Mouse (Mus musculus) embryonic fibroblast, embryonic 13.5 days (primary cell): Measurements from ENCODE around the gene Zfp28.

Source experiments
- CTCF ChIP-seq: IDR thresholded peaks from 2 replicates; pipeline ENCODE4 v1.5.1; 2011; ENCODE audit warnings: mild to moderate bottlenecking, control low read depth, low read length, moderate library complexity, borderline replicate concordance; ENCODE audit not compliant: insufficient read depth
- POLR2A ChIP-seq: IDR thresholded peaks from 2 replicates; pipeline ENCODE4 v1.6.1; 2011; ENCODE audit warnings: low read depth, mild to moderate bottlenecking, control low read depth, low read length, moderate library complexity

DNA sequence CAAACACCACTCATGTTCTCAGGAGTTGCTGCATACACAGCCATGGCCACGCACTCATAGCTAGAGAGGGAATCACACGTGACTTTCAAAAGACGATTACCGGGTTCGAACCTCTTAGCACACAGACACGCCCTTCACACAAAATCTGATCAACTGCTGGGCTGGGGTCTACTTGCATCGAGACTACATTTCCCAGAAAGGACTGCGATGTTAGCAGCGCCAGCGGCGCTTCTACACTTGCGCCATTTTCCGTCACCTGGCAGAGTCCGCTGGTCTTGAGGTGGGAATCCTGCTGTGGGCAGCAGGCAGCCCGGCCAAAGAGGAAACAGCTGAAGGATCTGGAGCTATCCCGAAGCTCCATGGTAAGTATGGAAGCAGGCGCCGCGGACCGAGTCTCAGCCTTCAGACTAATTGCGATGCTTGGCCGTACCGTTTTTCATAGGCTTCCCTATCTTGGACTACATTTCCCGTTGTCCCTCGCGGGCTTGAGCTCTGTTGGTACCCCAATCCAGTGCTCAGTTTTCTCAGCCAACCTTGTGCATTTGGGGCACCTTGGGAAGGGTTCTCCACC is 39.5 kb upstream of the Zfp28 start, which contains the start of gene Gm3854:
- TF ChIP-seq POLR2A (no peak), CTCF (no peak)
